Mouse (Mus musculus): ENCODE results near the gene Mlf2. TPM values are rescaled to one million over a fixed set of nuclear protein-coding genes. Genes with fewer than 3 reads are reported as not detected.

Mlf2 gene
- polyA plus RNA-seq, 1 experiment from 2014 or later = 358 TPM

GRCm38 (mm10) chr6:124967766-124968165 is 36.6 kb downstream of the Mlf2 start:
- WGBS = 70% methylated on average over 4 of the region's 4 CpGs
- no peak overlapping the region for H3K27ac ChIP-seq
- H3K27me3 ChIP-seq = no peaks in the 10 kb centered on the region; the same call in 1 of the 2 replicates
- H3K9ac ChIP-seq = no peak overlapping the region
- no peak overlapping the region for H3K4me2 ChIP-seq
- peaks cover 17% of the 10 kb centered on the region for H3K4me1 ChIP-seq (replicated peaks)
- ATAC-seq (replicated peaks; ENCODE audit: insufficient number of reproducible peaks, insufficient read depth, low FRiP score, low read depth) = no peak
- no peaks in the 10 kb centered on the region for H3K9me3 ChIP-seq (replicated peaks)
- H3K36me3 ChIP-seq = no peaks in the 10 kb centered on the region
- H3K4me3 ChIP-seq = no peak overlapping the region

Other genes with a start within 250 kb of the Mlf2 start
- 108 and 121 TPM in 2 replicates for gene Emg1, start 219.2 kb upstream of the Mlf2 start, polyA plus RNA-seq (2015; fragmentation: Nextera tagmentation; extraction: Ambion mirVana)
- gene Phb2, start 219.1 kb upstream of the Mlf2 start, polyA plus RNA-seq (2015; fragmentation: Nextera tagmentation; extraction: Ambion mirVana) = 307 and 324 TPM in 2 replicates
- 5.6 and 21.1 TPM in 2 replicates for gene Ptpn6, start 192.7 kb upstream of the Mlf2 start, polyA plus RNA-seq (2015; fragmentation: Nextera tagmentation; extraction: Ambion mirVana)
- gene Grcc10, start 190.0 kb upstream of the Mlf2 start, polyA plus RNA-seq (2015; fragmentation: Nextera tagmentation; extraction: Ambion mirVana) = 387 and 416 TPM in 2 replicates
- not detected in 2 replicates for gene Gm45234, start 175.4 kb upstream of the Mlf2 start, polyA plus RNA-seq (2015; fragmentation: Nextera tagmentation; extraction: Ambion mirVana)
- gene Atn1, start 174.9 kb upstream of the Mlf2 start, polyA plus RNA-seq (2015; fragmentation: Nextera tagmentation; extraction: Ambion mirVana) = 9.3 and 11.7 TPM in 2 replicates
- 2.7 and 4.3 TPM in 2 replicates for gene Eno2, start 161.7 kb upstream of the Mlf2 start, polyA plus RNA-seq (2015; fragmentation: Nextera tagmentation; extraction: Ambion mirVana)
- gene Lrrc23, start 151.7 kb upstream of the Mlf2 start, polyA plus RNA-seq (2015; fragmentation: Nextera tagmentation; extraction: Ambion mirVana) = 0.83 and 1.0 TPM in 2 replicates
- 7.0 and 9.8 TPM in 2 replicates for gene Spsb2, start 122.7 kb upstream of the Mlf2 start, polyA plus RNA-seq (2015; fragmentation: Nextera tagmentation; extraction: Ambion mirVana)
- 1,247 and 1,352 TPM in 2 replicates for gene Tpi1, start 117.1 kb upstream of the Mlf2 start, polyA plus RNA-seq (2015; fragmentation: Nextera tagmentation; extraction: Ambion mirVana)
- 87.2 and 114 TPM in 2 replicates for gene Usp5, start 101.9 kb upstream of the Mlf2 start, polyA plus RNA-seq (2015; fragmentation: Nextera tagmentation; extraction: Ambion mirVana)
- 117 and 128 TPM in 2 replicates for gene Cdca3, start 101.8 kb upstream of the Mlf2 start, polyA plus RNA-seq (2015; fragmentation: Nextera tagmentation; extraction: Ambion mirVana)
- gene Gnb3, start 91.1 kb upstream of the Mlf2 start, polyA plus RNA-seq (2015; fragmentation: Nextera tagmentation; extraction: Ambion mirVana) = 4.9 and 5.2 TPM in 2 replicates
- 14.0 and 24.2 TPM in 2 replicates for gene P3h3, start 73.6 kb upstream of the Mlf2 start, polyA plus RNA-seq (2015; fragmentation: Nextera tagmentation; extraction: Ambion mirVana)
- 2.2 and 2.4 TPM in 2 replicates for gene Gpr162, start 67.4 kb upstream of the Mlf2 start, polyA plus RNA-seq (2015; fragmentation: Nextera tagmentation; extraction: Ambion mirVana)
- gene Cd4, start 43.2 kb upstream of the Mlf2 start, polyA plus RNA-seq (2015; fragmentation: Nextera tagmentation; extraction: Ambion mirVana) = 0.05 and 0.68 TPM in 2 replicates
- gene Lag3, start 19.7 kb upstream of the Mlf2 start, polyA plus RNA-seq (2015; fragmentation: Nextera tagmentation; extraction: Ambion mirVana) = 1.2 and 1.7 TPM in 2 replicates
- gene Ptms, start 11.3 kb upstream of the Mlf2 start, polyA plus RNA-seq (2015; fragmentation: Nextera tagmentation; extraction: Ambion mirVana) = 255 and 294 TPM in 2 replicates
- gene Cops7a, start 34.2 kb downstream of the Mlf2 start, polyA plus RNA-seq (2015; fragmentation: Nextera tagmentation; extraction: Ambion mirVana) = 129 and 139 TPM in 2 replicates
- 0.62 and 1.1 TPM in 2 replicates for gene Pianp, start 65.3 kb downstream of the Mlf2 start, polyA plus RNA-seq (2015; fragmentation: Nextera tagmentation; extraction: Ambion mirVana)
- 9.0 and 12.4 TPM in 2 replicates for gene Zfp384, start 77.8 kb downstream of the Mlf2 start, polyA plus RNA-seq (2015; fragmentation: Nextera tagmentation; extraction: Ambion mirVana)
- gene Ing4, start 108.4 kb downstream of the Mlf2 start, polyA plus RNA-seq (2015; fragmentation: Nextera tagmentation; extraction: Ambion mirVana) = 79.2 and 83.1 TPM in 2 replicates
- gene Acrbp, start 118.3 kb downstream of the Mlf2 start, polyA plus RNA-seq (2015; fragmentation: Nextera tagmentation; extraction: Ambion mirVana) = 5.2 and 7.1 TPM in 2 replicates
- gene Lpar5, start 136.5 kb downstream of the Mlf2 start, polyA plus RNA-seq (2015; fragmentation: Nextera tagmentation; extraction: Ambion mirVana) = 0.35 and 0.90 TPM in 2 replicates
- gene Chd4, start 164.6 kb downstream of the Mlf2 start, polyA plus RNA-seq (2015; fragmentation: Nextera tagmentation; extraction: Ambion mirVana) = 61.1 and 63.4 TPM in 2 replicates
- gene Nop2, start 200.5 kb downstream of the Mlf2 start, polyA plus RNA-seq (2015; fragmentation: Nextera tagmentation; extraction: Ambion mirVana) = 35.0 and 43.6 TPM in 2 replicates
- gene Iffo1, start 213.9 kb downstream of the Mlf2 start, polyA plus RNA-seq (2015; fragmentation: Nextera tagmentation; extraction: Ambion mirVana) = 9.7 and 13.4 TPM in 2 replicates
- 3,777 and 4,210 TPM in 2 replicates for gene Gapdh, start 235.1 kb downstream of the Mlf2 start, polyA plus RNA-seq (2015; fragmentation: Nextera tagmentation; extraction: Ambion mirVana)